Mouse (Mus musculus) neural tube, embryonic 11.5 days (tissue): Measurements from ENCODE around the gene Tmem119. TPM values are rescaled to one million over a fixed set of nuclear protein-coding genes. Genes with fewer than 3 reads are reported as not detected.

ENCODE experiments used
- ATAC-seq: fragments of 200-750 bp; cut with Nextera tagmentation; 2 replicates; pipeline ENCODE4 v1.8.0; 2017; ENCODE audit warnings: moderate number of reproducible peaks, mild to moderate bottlenecking, moderate TSS enrichment, moderate library complexity; ENCODE audit not compliant: insufficient read depth, low FRiP score, low TSS enrichment
- DNase-seq: peaks from one replicate; pipeline ENCODE4 v3.0.0-alpha.2; 2015; ENCODE audit warnings: low spot score
- H3K27ac ChIP-seq: fragments of 300-500 bp; sonication (generic); 2 replicates; pipeline ENCODE4 v1.5.1; 2014; ENCODE audit warnings: low read depth, mild to moderate bottlenecking, low read length
- H3K27me3 ChIP-seq: fragments of 300-500 bp; sonication (generic); 2 replicates; pipeline ENCODE4 v1.6.1; 2014; ENCODE audit warnings: mild to moderate bottlenecking, low read length, mixed read lengths; ENCODE audit not compliant: control insufficient read depth, insufficient read depth
- H3K36me3 ChIP-seq: fragments of 300-500 bp; sonication (generic); 2 replicates; pipeline ENCODE4 v1.6.1; 2014; ENCODE audit warnings: mild to moderate bottlenecking, low read length, moderate library complexity, mixed read lengths; ENCODE audit not compliant: control insufficient read depth, insufficient read depth
- H3K4me1 ChIP-seq: fragments of 300-500 bp; sonication (generic); 2 replicates; pipeline ENCODE4 v1.6.1; 2014; ENCODE audit warnings: low read length, mixed read lengths; ENCODE audit not compliant: control insufficient read depth, insufficient read depth
- H3K4me2 ChIP-seq: fragments of 300-500 bp; sonication (generic); 2 replicates; pipeline ENCODE4 v1.6.1; 2014; ENCODE audit warnings: low read depth, mild to moderate bottlenecking, moderate library complexity
- H3K4me3 ChIP-seq: fragments of 300-500 bp; sonication (generic); 2 replicates; pipeline ENCODE4 v1.5.1; 2014; ENCODE audit warnings: low read depth, low read length
- H3K9ac ChIP-seq: fragments of 300-500 bp; sonication (generic); 2 replicates; pipeline ENCODE4 v1.6.1; 2014; ENCODE audit warnings: mild to moderate bottlenecking, low read length
- H3K9me3 ChIP-seq: fragments of 300-500 bp; sonication (generic); 2 replicates; pipeline ENCODE4 v1.6.1; 2016; ENCODE audit warnings: low read length; ENCODE audit not compliant: control insufficient read depth
- WGBS: fragments of 180-500 bp; shearing (Covaris S2); extraction: QIAGEN DNeasy Blood & Tissue Kit; methylation state at CpG from one replicate; pipeline ENCODE4 v1.1.7; 2014; 5-methylcytosine and 5-hydroxymethylcytosine counted together
- polyA plus RNA-seq: library from polyadenylated mRNA; unstranded; fragments of >200 nt; fragmentation: Nextera tagmentation; extraction: Ambion mirVana; gene quantifications from 2 replicates; pipeline ENCODE4 v1.2.1, GENCODE M21; 2014

The Tmem119 gene
- polyA plus RNA-seq, 1 experiment from 2014 or later = 29.3 TPM

DNA sequence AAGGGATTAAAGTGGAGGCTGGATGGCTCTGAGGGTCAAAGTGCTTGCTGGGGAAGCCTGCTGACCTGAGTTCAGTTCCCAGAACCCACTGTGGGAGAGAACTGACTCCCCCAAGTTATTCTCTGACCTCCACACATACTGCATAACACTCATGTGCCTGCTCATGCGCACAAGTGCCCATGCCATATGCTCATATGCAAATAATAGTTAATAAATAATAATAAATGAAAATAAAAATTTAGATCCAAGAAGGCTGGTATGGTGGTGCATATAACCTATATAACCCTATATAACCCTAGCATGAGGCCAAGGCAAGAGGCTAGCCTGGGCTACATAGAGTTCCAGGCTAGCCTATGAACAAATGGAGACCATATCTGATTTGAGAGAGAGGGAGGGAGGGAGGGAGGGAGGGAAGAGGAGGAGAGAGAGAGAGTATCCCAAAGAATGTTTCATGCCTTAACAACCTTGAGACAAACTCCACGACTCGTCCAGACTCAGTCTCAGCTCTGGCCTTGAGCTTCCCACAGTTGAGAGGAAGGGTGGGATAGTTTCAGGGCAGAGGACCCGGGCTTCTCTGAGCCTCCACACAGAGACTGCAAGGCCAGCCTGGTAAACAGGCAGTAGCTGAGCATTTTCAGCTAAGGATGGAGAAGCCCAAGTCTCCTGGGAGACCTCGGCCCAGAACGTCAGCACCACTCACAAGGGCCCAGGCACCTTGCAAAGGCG is 29.4 kb upstream of the Tmem119 start:
- DNase-seq = no peak
- Histone ChIP-seq H3K4me2 (no peak overlapping the region), H3K27ac (0 out of 2 replicates have a peak overlapping the region, but pooled peaks have one; percentile 14), H3K36me3 (no peaks in the 10 kb centered on the region), H3K9me3 (no peaks in the 10 kb centered on the region), H3K9ac (no peak overlapping the region), H3K4me1 (no peaks in the 10 kb centered on the region), H3K4me3 (no peak overlapping the region), H3K27me3 (no peaks in the 10 kb centered on the region)
- 82% methylated on average over 7 of the region's 7 CpGs for WGBS
- no peak for ATAC-seq

DNA sequence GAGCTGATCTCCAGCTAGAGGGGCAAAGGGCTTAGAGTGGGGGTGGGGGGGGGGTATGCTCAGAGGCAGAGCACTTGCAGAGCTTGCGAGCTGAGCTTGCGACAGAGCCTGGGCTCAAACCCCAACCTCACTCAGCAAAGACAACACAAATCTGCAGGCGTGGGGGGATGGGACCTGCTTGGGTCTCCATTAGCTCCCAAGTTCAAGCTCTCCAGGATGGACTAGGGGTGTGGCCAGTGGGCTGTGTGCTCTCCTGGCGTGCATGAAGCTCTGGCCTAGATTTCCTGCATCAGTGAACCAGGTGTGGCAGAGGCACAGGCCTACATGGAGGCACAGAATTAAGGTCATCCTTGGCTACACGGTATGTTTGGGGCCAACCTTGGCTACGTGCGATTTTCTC is 28.2 kb upstream of the Tmem119 start:
- H3K4me1 ChIP-seq = no peaks in the 10 kb centered on the region
- no peaks in the 10 kb centered on the region for H3K27me3 ChIP-seq
- WGBS = 59% methylated on average over 7 of the region's 7 CpGs
- H3K4me3 ChIP-seq = no peak overlapping the region
- no peak overlapping the region for H3K27ac ChIP-seq
- no peak for ATAC-seq
- H3K4me2 ChIP-seq = no peak overlapping the region
- DNase-seq = no peak
- no peak overlapping the region for H3K9ac ChIP-seq
- no peaks in the 10 kb centered on the region for H3K36me3 ChIP-seq
- H3K9me3 ChIP-seq = no peaks in the 10 kb centered on the region

DNA sequence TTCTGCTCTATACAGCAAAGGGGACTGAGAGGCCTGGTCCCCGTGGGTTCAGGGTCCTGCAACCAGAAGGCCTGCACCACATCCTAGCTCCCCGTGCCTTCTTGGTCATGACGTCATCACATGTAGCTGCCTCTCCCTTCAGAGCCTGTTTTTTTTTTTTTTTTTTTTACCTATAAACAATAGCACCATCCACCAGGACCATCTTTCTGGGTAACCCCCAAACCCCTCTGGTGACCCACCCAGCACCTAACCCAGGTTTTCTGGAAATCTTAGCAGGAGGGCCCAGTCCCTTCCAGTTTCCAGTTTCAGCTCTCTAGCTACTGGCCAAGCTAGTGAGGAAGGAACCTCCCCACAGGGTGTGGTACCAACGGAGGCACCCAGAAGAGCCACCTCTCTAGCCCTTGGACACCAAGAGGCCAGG is 27.7 kb upstream of the Tmem119 start:
- ATAC-seq (no peak), DNase-seq (no peak)
- no peak overlapping the region for H3K4me3 ChIP-seq
- no peaks in the 10 kb centered on the region for H3K4me1 ChIP-seq
- H3K9me3 ChIP-seq = no peaks in the 10 kb centered on the region
- WGBS = 50% methylated on average over 4 of the region's 4 CpGs
- H3K4me2 ChIP-seq = no peak overlapping the region
- H3K27ac ChIP-seq = no peak overlapping the region
- no peak overlapping the region for H3K9ac ChIP-seq
- no peaks in the 10 kb centered on the region for H3K27me3 ChIP-seq
- H3K36me3 ChIP-seq = no peaks in the 10 kb centered on the region

DNA sequence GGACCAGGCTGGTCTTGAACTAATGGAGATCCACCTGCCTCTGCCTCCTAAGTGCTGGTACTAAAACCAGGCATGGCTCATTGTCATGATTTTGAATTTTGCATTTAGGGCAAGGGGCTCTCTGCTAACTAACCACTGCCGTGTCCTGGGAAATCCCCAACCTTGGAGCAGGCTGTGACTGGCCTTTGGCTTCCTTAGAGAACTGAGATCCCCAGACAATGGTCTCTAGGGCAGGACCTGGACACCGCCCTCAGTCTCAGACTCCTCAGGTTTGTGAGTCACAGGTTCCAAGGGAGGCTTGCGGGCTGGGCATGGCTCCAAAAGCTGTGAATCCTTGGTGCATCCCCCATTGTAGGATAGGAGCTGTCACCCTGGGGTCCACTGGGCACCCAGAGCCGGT is 26.3 kb upstream of the Tmem119 start:
- H3K36me3 ChIP-seq = no peaks in the 10 kb centered on the region
- no peak overlapping the region for H3K4me3 ChIP-seq
- H3K9ac ChIP-seq = no peak overlapping the region
- ATAC-seq (no peak), DNase-seq (no peak)
- H3K27me3 ChIP-seq = no peaks in the 10 kb centered on the region
- 87% methylated on average over 4 of the region's 4 CpGs for WGBS
- H3K27ac ChIP-seq = no peak overlapping the region
- H3K4me2 ChIP-seq = no peak overlapping the region
- no peaks in the 10 kb centered on the region; the same call in 1 of the 2 replicates for H3K9me3 ChIP-seq
- no peaks in the 10 kb centered on the region for H3K4me1 ChIP-seq

DNA sequence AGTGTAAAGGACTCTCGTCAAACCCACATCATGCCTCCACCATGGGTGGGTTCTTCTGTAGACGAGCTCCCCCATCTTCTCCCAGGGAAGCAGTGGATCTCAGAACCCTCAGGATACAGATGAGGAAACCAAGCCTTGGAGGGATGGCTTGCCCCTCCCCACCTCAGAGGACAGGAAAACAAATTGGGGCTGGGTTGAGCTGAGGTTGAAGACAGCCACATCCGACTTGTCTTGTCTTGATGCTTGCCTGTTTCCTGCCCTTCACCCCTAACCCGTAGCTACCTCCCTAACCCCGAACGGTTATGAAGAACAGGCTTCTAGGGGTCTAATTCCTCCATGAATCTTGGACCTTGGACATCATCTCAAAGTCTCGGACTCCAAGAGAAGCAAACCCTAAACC is 25.2 kb upstream of the Tmem119 start:
- no peaks in the 10 kb centered on the region for H3K27me3 ChIP-seq
- DNase-seq (no peak), ATAC-seq (no peak)
- no peaks in the 10 kb centered on the region for H3K4me1 ChIP-seq
- no peak overlapping the region for H3K9ac ChIP-seq
- no peaks in the 10 kb centered on the region for H3K36me3 ChIP-seq
- no peak overlapping the region for H3K27ac ChIP-seq
- no peak overlapping the region for H3K4me3 ChIP-seq
- 85% methylated on average over 7 of the region's 7 CpGs for WGBS
- no peak overlapping the region for H3K4me2 ChIP-seq
- no peaks in the 10 kb centered on the region; the same call in 1 of the 2 replicates for H3K9me3 ChIP-seq

DNA sequence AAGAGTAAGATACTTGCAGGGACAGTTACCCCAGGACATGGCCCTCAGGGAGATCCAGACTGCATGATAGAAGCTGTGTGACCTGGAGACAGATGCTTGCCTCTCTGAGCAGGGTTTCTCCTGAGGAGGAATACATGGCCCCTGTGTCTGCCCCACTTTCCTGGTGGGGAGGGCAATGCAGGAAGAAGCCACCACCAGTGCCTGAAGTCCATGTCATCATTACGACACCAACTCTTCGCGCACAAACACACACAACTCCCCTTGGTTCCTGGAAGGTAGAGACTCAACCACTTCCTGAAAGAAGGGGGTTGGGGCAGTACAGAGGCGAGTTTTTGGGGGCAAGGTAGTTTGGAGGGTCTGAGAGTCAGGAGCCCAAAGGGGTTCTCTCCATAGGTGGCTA is 23.9 kb upstream of the Tmem119 start:
- no peaks in the 10 kb centered on the region for H3K36me3 ChIP-seq
- H3K4me2 ChIP-seq = no peak overlapping the region
- DNase-seq = no peak
- H3K4me1 ChIP-seq = no peaks in the 10 kb centered on the region
- WGBS = 81% methylated on average over 4 of the region's 4 CpGs
- ATAC-seq = no peak
- H3K9ac ChIP-seq = no peak overlapping the region
- no peak overlapping the region for H3K27ac ChIP-seq
- no peak overlapping the region for H3K4me3 ChIP-seq
- no peaks in the 10 kb centered on the region for H3K27me3 ChIP-seq
- no peaks in the 10 kb centered on the region; the same call in 1 of the 2 replicates for H3K9me3 ChIP-seq

DNA sequence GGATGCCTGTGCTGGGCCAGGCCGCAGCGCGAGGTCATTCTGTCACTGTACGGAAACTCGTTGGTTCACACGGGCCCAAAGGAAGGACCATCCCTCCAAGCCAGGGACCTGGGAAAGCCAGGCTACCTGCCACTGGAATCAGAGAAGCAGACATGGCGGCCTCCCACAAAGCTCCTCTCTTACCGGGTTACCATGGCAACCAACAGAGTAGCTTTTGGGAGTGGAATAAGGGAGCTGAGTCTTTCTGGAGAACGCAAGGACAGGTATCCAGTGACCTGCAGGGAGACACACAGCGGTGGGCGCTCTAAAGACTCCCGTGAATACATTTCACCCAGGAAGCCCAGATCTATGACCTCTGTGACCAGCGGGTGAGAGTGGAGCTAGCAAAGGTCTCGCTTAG is 18.3 kb upstream of the Tmem119 start:
- H3K4me3 ChIP-seq = no peak overlapping the region
- ATAC-seq (no peak), DNase-seq (no peak)
- no peaks in the 10 kb centered on the region; the same call in 1 of the 2 replicates for H3K9me3 ChIP-seq
- no peak overlapping the region for H3K9ac ChIP-seq
- H3K27me3 ChIP-seq = no peaks in the 10 kb centered on the region
- H3K4me2 ChIP-seq = no peak overlapping the region
- no peak overlapping the region for H3K27ac ChIP-seq
- 0 out of 2 replicates have a peak, but pooled peaks cover 3% of the 10 kb centered on the region for H3K4me1 ChIP-seq
- 77% methylated on average over 14 of the region's 14 CpGs for WGBS
- H3K36me3 ChIP-seq = no peaks in the 10 kb centered on the region

DNA sequence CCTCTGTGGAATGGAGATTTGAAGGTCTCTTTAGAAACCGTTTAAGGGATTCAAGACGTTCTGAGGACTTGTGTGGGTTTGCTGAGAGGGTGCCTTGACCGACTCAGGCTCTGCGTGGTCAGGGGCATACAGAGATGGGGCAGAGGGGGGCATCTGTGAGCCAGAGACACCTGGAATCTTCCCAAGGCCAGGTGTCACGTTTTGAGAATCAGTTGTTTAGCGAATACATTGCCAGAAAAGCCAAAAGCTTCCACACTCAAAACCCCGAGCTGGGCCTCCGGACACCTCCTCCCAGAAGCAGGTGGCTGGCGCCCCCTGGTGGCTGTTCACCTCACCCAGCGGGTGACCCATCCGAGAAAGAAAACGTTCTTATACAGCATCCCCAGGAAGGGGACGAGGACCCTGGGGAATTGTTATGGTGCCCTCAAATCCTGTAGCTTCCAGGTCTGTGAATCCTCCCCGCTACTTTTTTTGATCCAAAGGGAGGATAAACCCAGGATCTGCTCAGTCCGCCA is 15.4 kb upstream of the Tmem119 start:
- H3K4me1 ChIP-seq = 0 out of 2 replicates have a peak, but pooled peaks cover 3% of the 10 kb centered on the region
- 13% methylated on average over 15 of the region's 15 CpGs for WGBS
- no peak overlapping the region for H3K4me3 ChIP-seq
- no peaks in the 10 kb centered on the region for H3K27me3 ChIP-seq
- no peaks in the 10 kb centered on the region for H3K9me3 ChIP-seq
- no peak overlapping the region for H3K27ac ChIP-seq
- H3K4me2 ChIP-seq = 0 out of 2 replicates have a peak overlapping the region, but pooled peaks have one; percentile 12
- ATAC-seq (no peak), DNase-seq (peak; percentile 91)
- no peaks in the 10 kb centered on the region for H3K36me3 ChIP-seq
- peak overlapping the region; percentile 26; the same call in 1 of the 2 replicates for H3K9ac ChIP-seq

DNA sequence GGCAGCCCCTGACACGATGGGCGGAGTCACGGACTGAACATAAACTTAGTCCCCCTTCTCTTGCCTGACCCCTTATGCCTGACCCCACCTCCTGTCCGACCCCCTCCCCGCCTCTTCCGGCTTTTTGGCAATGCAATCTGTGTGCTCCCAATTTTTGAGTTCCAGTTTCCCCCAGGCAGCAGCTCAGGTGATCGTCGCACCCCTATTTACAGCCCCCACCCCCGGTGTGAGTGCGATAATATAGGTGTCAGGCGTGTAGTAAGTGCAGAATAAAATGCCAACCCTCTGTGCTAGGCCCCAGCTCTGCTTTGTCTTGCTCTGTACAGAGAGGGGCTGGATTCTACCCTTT is 14.7 kb upstream of the Tmem119 start:
- no peak overlapping the region for H3K27ac ChIP-seq
- no peak overlapping the region for H3K9ac ChIP-seq
- WGBS = 57% methylated on average over 11 of the region's 11 CpGs
- ATAC-seq (no peak), DNase-seq (no peak)
- 0 out of 2 replicates have a peak, but pooled peaks cover 3% of the 10 kb centered on the region for H3K4me1 ChIP-seq
- no peaks in the 10 kb centered on the region for H3K27me3 ChIP-seq
- no peaks in the 10 kb centered on the region for H3K36me3 ChIP-seq
- H3K4me2 ChIP-seq = no peak overlapping the region
- no peak overlapping the region for H3K4me3 ChIP-seq
- no peaks in the 10 kb centered on the region for H3K9me3 ChIP-seq
